Mouse (Mus musculus) midbrain, embryonic 14.5 days (tissue): ENCODE measurements around the gene Gan. TPM values are rescaled to one million over a fixed set of nuclear protein-coding genes. Genes with fewer than 3 reads are reported as not detected.

Experiments used
- ATAC-seq: fragments of 200-750 bp; cut with Nextera tagmentation; 2 replicates; pipeline ENCODE4 v1.8.0; 2017; ENCODE audit warnings: moderate number of reproducible peaks, moderate library complexity; ENCODE audit not compliant: low FRiP score, low TSS enrichment
- DNase-seq: peaks from one replicate; pipeline ENCODE4 v3.0.0-alpha.2; 2015
- H3K27ac ChIP-seq: fragments of 300-500 bp; sonication (generic); replicated peaks from 2 replicates; pipeline ENCODE4 v1.5.1; 2014; ENCODE audit warnings: mild to moderate bottlenecking, low read depth, low read length, moderate library complexity
- H3K27me3 ChIP-seq: fragments of 300-500 bp; sonication (generic); 2 replicates; pipeline ENCODE4 v1.6.1; 2014; ENCODE audit warnings: low read length, control low read depth, mixed read lengths; ENCODE audit not compliant: control insufficient read depth, insufficient read depth
- H3K36me3 ChIP-seq: fragments of 300-500 bp; sonication (generic); 2 replicates; pipeline ENCODE4 v1.6.1; 2014; ENCODE audit warnings: low read length, control low read depth; ENCODE audit not compliant: control insufficient read depth, insufficient read depth
- H3K4me1 ChIP-seq: fragments of 300-500 bp; sonication (generic); 2 replicates; pipeline ENCODE4 v1.6.1; 2014; ENCODE audit warnings: mild to moderate bottlenecking, antibody characterized with exemption, low read length, control low read depth; ENCODE audit not compliant: control insufficient read depth, insufficient read depth
- H3K4me2 ChIP-seq: fragments of 300-500 bp; sonication (generic); 2 replicates; pipeline ENCODE4 v1.6.1; 2014; ENCODE audit warnings: mild to moderate bottlenecking, low read length, moderate library complexity
- H3K4me3 ChIP-seq: fragments of 300-500 bp; sonication (generic); replicated peaks from 2 replicates; pipeline ENCODE4 v1.5.1; 2014; ENCODE audit warnings: low read depth, low read length
- H3K9ac ChIP-seq: fragments of 300-500 bp; sonication (generic); replicated peaks from 2 replicates; pipeline ENCODE4 v1.6.1; 2014; ENCODE audit warnings: mild to moderate bottlenecking, low read length, moderate library complexity
- H3K9me3 ChIP-seq: fragments of 300-500 bp; sonication (generic); 2 replicates; pipeline ENCODE4 v1.6.1; 2016; ENCODE audit warnings: low read length, control low read depth, mixed read lengths; ENCODE audit not compliant: control insufficient read depth
- WGBS: fragments of 180-500 bp; shearing (Covaris S2); extraction: QIAGEN DNeasy Blood & Tissue Kit; methylation state at CpG from one replicate; pipeline ENCODE4 v1.1.7; 2014; 5-methylcytosine and 5-hydroxymethylcytosine counted together
- polyA plus RNA-seq: library from polyadenylated mRNA; unstranded; fragments of >200 nt; fragmentation: Nextera tagmentation; extraction: Ambion mirVana; gene quantifications from 2 replicates; pipeline ENCODE4 v1.2.1, GENCODE M21; 2014

Gene Gan
- polyA plus RNA-seq, 1 experiment from 2014 or later = 4.9 TPM

GRCm38 (mm10) chr8:117167243-117167883, 9.4 kb downstream of the Gan start:
- DNase-seq = no peak
- no peak overlapping the region for H3K4me3 ChIP-seq
- H3K4me1 ChIP-seq = no peaks in the 10 kb centered on the region
- no peak overlapping the region for H3K9ac ChIP-seq
- WGBS = 84% methylated on average over 8 of the region's 8 CpGs
- H3K27me3 ChIP-seq = no peaks in the 10 kb centered on the region
- no peak overlapping the region for H3K4me2 ChIP-seq
- H3K9me3 ChIP-seq = no peaks in the 10 kb centered on the region
- ATAC-seq = no peak
- no peaks in the 10 kb centered on the region for H3K36me3 ChIP-seq
- H3K27ac ChIP-seq = no peak overlapping the region

- no peak overlapping the region for H3K27ac ChIP-seq
- H3K4me1 ChIP-seq = no peaks in the 10 kb centered on the region
- DNase-seq (no peak), ATAC-seq (no peak)
- H3K9ac ChIP-seq = no peak overlapping the region
- no peaks in the 10 kb centered on the region for H3K36me3 ChIP-seq
- 92% methylated on average over 9 of the region's 9 CpGs for WGBS
- H3K27me3 ChIP-seq = no peaks in the 10 kb centered on the region
- no peaks in the 10 kb centered on the region for H3K9me3 ChIP-seq
- no peak overlapping the region for H3K4me2 ChIP-seq
- H3K4me3 ChIP-seq = no peak overlapping the region
These were observed 10.4 kb downstream of the Gan start for GRCm38 (mm10) chr8:117168378-117168777.

GRCm38 (mm10) chr8:117171826-117172225, 13.9 kb downstream of the Gan start:
- DNase-seq = no peak
- no peak for ATAC-seq
- 94% methylated on average over 3 of the region's 3 CpGs for WGBS

GRCm38 (mm10) chr8:117172904-117173303, 15.0 kb downstream of the Gan start:
- Histone ChIP-seq H3K27me3 (no peaks in the 10 kb centered on the region), H3K9me3 (no peaks in the 10 kb centered on the region), H3K4me2 (no peak overlapping the region), H3K4me3 (no peak overlapping the region), H3K27ac (no peak overlapping the region), H3K36me3 (0 out of 2 replicates have a peak, but pooled peaks cover 5% of the 10 kb centered on the region), H3K9ac (no peak overlapping the region), H3K4me1 (no peaks in the 10 kb centered on the region)
- WGBS = 44% methylated on average over 7 of the region's 7 CpGs
- DNase-seq (peak; percentile 61), ATAC-seq (no peak)

More at GRCm38 (mm10) chr8:117171826-117172225, 13.9 kb downstream of the Gan start:
- Histone ChIP-seq H3K27me3 (no peaks in the 10 kb centered on the region), H3K4me3 (no peak overlapping the region), H3K9me3 (no peaks in the 10 kb centered on the region), H3K9ac (no peak overlapping the region), H3K27ac (no peak overlapping the region), H3K4me1 (no peaks in the 10 kb centered on the region), H3K4me2 (no peak overlapping the region), H3K36me3 (0 out of 2 replicates have a peak, but pooled peaks cover 5% of the 10 kb centered on the region)

GRCm38 (mm10) chr8:117173690-117174089, 15.8 kb downstream of the Gan start:
- DNase-seq (no peak), ATAC-seq (no peak)
- H3K9ac ChIP-seq = no peak overlapping the region
- no peaks in the 10 kb centered on the region for H3K27me3 ChIP-seq
- no peaks in the 10 kb centered on the region for H3K9me3 ChIP-seq
- no peak overlapping the region for H3K27ac ChIP-seq
- WGBS = 85% methylated on average over 3 of the region's 3 CpGs
- H3K4me3 ChIP-seq = no peak overlapping the region
- no peaks in the 10 kb centered on the region for H3K4me1 ChIP-seq
- H3K4me2 ChIP-seq = no peak overlapping the region
- H3K36me3 ChIP-seq = 0 out of 2 replicates have a peak, but pooled peaks cover 5% of the 10 kb centered on the region

- Histone ChIP-seq H3K36me3 (0 out of 2 replicates have a peak, but pooled peaks cover 5% of the 10 kb centered on the region), H3K27ac (no peak overlapping the region), H3K4me2 (no peak overlapping the region), H3K4me3 (no peak overlapping the region), H3K9me3 (no peaks in the 10 kb centered on the region), H3K27me3 (no peaks in the 10 kb centered on the region), H3K9ac (no peak overlapping the region), H3K4me1 (no peaks in the 10 kb centered on the region)
- DNase-seq (no peak), ATAC-seq (no peak)
- WGBS = 91% methylated on average over 5 of the region's 5 CpGs
These were observed 16.6 kb downstream of the Gan start for GRCm38 (mm10) chr8:117174536-117174935.

- DNase-seq (no peak), ATAC-seq (no peak)
- H3K36me3 ChIP-seq = 0 out of 2 replicates have a peak, but pooled peaks cover 5% of the 10 kb centered on the region
- H3K27ac ChIP-seq = no peak overlapping the region
- H3K27me3 ChIP-seq = no peaks in the 10 kb centered on the region
- H3K4me1 ChIP-seq = no peaks in the 10 kb centered on the region
- H3K4me3 ChIP-seq = no peak overlapping the region
- no peak overlapping the region for H3K4me2 ChIP-seq
- H3K9ac ChIP-seq = no peak overlapping the region
- no peaks in the 10 kb centered on the region for H3K9me3 ChIP-seq
- WGBS = 79% methylated on average over 5 of the region's 5 CpGs
These were observed 18.4 kb downstream of the Gan start for GRCm38 (mm10) chr8:117176308-117176707.

- Histone ChIP-seq H3K9ac (no peak overlapping the region), H3K9me3 (no peaks in the 10 kb centered on the region), H3K4me1 (no peaks in the 10 kb centered on the region), H3K27me3 (no peaks in the 10 kb centered on the region), H3K4me2 (no peak overlapping the region), H3K4me3 (no peak overlapping the region), H3K27ac (no peak overlapping the region), H3K36me3 (0 out of 2 replicates have a peak, but pooled peaks cover 5% of the 10 kb centered on the region)
- DNase-seq = no peak
- WGBS = 92% methylated on average over 7 of the region's 7 CpGs
- ATAC-seq = no peak
These were observed 19.3 kb downstream of the Gan start for GRCm38 (mm10) chr8:117177236-117177635.

- Histone ChIP-seq H3K4me2 (no peak overlapping the region), H3K4me3 (no peak overlapping the region), H3K4me1 (no peaks in the 10 kb centered on the region), H3K9ac (no peak overlapping the region), H3K27ac (no peak overlapping the region), H3K36me3 (0 out of 2 replicates have a peak, but pooled peaks cover 5% of the 10 kb centered on the region), H3K27me3 (no peaks in the 10 kb centered on the region), H3K9me3 (no peaks in the 10 kb centered on the region)
- DNase-seq = no peak
- 85% methylated on average over 2 of the region's 2 CpGs for WGBS
- ATAC-seq = no peak
These were observed 20.1 kb downstream of the Gan start for GRCm38 (mm10) chr8:117178039-117178438.
